Comparison of ENCODE assay signal across 12 mouse cellular contexts in genomic region chr4:47245621-47246020, GRCm38 (mm10).
"Had no signal": no experiment of that assay in that cellular context is flagged by ENCODE, and none has a peak within 500 bp of the region (broad histone marks: within the 10 kb centered on the region; RNA-seq: fewer than 3 reads in every experiment).

No protein-coding gene starts in this region.

- H3K4me2 ChIP-seq: midbrain, embryonic 13.5 days; stomach, embryonic 15.5 days had no signal

- DNase-seq: lung, adult 2 months; lung, postnatal 36 days; right cerebral cortex, postnatal 14 days; thymus, adult 2 months; thymus, postnatal 25 days had no signal

- H3K9me3 ChIP-seq: limb, embryonic 10.5 days; midbrain, embryonic 13.5 days; stomach, embryonic 15.5 days had no signal

- H3K4me1 ChIP-seq: limb, embryonic 10.5 days had no signal

- H3K27me3 ChIP-seq: midbrain, embryonic 13.5 days; stomach, embryonic 15.5 days had no signal

- ATAC-seq: hindbrain, postnatal 0 days; lung, postnatal 0 days; midbrain, embryonic 13.5 days had no signal

- H3K36me3 ChIP-seq: limb, embryonic 10.5 days; midbrain, embryonic 13.5 days; stomach, embryonic 15.5 days had no signal

- H3K27ac ChIP-seq: hindbrain, postnatal 0 days; left cerebral cortex, adult 2 months; limb, embryonic 10.5 days; liver, embryonic 14.5 days; midbrain, embryonic 13.5 days; stomach, embryonic 15.5 days had no signal

- H3K9ac ChIP-seq: liver, embryonic 14.5 days; midbrain, embryonic 13.5 days; stomach, embryonic 15.5 days had no signal

- H3K4me3 ChIP-seq: left cerebral cortex, adult 2 months; limb, embryonic 10.5 days; midbrain, embryonic 13.5 days; stomach, embryonic 15.5 days had no signal
